Mouse (Mus musculus) heart, embryonic 13.5 days (tissue): ENCODE results near the gene Lrp5. TPM values are rescaled to one million over a fixed set of nuclear protein-coding genes. Genes with fewer than 3 reads are reported as not detected.
A peak's percentile ranks its signal among the peaks of the same experiment; 100 is the strongest.
"Not testable (repeated sequence)": the region's sequence is repeated elsewhere in the genome, so short reads cannot be mapped to it uniquely, and the experiment has no call there.

ENCODE experiments used
- ATAC-seq: fragments of 200-750 bp; cut with Nextera tagmentation; 2 replicates; pipeline ENCODE4 v1.8.0; 2017; ENCODE audit warnings: moderate TSS enrichment; ENCODE audit not compliant: insufficient number of reproducible peaks, low FRiP score, low TSS enrichment; ENCODE audit errors: extremely low read depth
- H3K27ac ChIP-seq: fragments of 300-500 bp; sonication (generic); replicated peaks from 2 replicates; pipeline ENCODE4 v1.5.1; 2015; ENCODE audit warnings: moderate library complexity, mild to moderate bottlenecking, inconsistent platforms
- H3K27me3 ChIP-seq: fragments of 300-500 bp; sonication (generic); replicated peaks from 2 replicates; pipeline ENCODE4 v1.6.1; 2015; ENCODE audit warnings: mild to moderate bottlenecking, inconsistent platforms
- H3K36me3 ChIP-seq: fragments of 300-500 bp; sonication (generic); 2 replicates; pipeline ENCODE4 v1.6.1; 2015; ENCODE audit warnings: mild to moderate bottlenecking, inconsistent platforms
- H3K4me1 ChIP-seq: fragments of 300-500 bp; sonication (generic); 2 replicates; pipeline ENCODE4 v1.6.1; 2015; ENCODE audit warnings: inconsistent platforms
- H3K4me2 ChIP-seq: fragments of 300-500 bp; sonication (generic); 2 replicates; pipeline ENCODE4 v1.6.1; 2015; ENCODE audit warnings: inconsistent platforms, mild to moderate bottlenecking, moderate library complexity
- H3K4me3 ChIP-seq: fragments of 300-500 bp; sonication (generic); 2 replicates; pipeline ENCODE4 v1.5.1; 2015; ENCODE audit warnings: moderate library complexity, mild to moderate bottlenecking, inconsistent platforms
- H3K9ac ChIP-seq: fragments of 300-500 bp; sonication (generic); 2 replicates; pipeline ENCODE4 v1.6.1; 2015; ENCODE audit warnings: inconsistent platforms, mild to moderate bottlenecking, moderate library complexity
- H3K9me3 ChIP-seq: fragments of 300-500 bp; sonication (generic); 2 replicates; pipeline ENCODE4 v1.6.1; 2016; ENCODE audit warnings: inconsistent platforms
- WGBS: fragments of 180-500 bp; shearing (Covaris S2); methylation state at CpG from one replicate; pipeline ENCODE4 v1.1.7; 2015; ENCODE audit warnings: mixed read lengths; 5-methylcytosine and 5-hydroxymethylcytosine counted together
- polyA plus RNA-seq: library from polyadenylated mRNA; unstranded; fragments of >200 nt; fragmentation: Nextera tagmentation; extraction: Ambion mirVana; gene quantifications from 2 replicates; pipeline ENCODE4 v1.2.1, GENCODE M21; 2015

Lrp5 gene
- polyA plus RNA-seq, 1 experiment from 2014 or later: 3.3 TPM

- Histone ChIP-seq H3K9me3 (no peaks in the 10 kb centered on the region), H3K27ac (no peak overlapping the region), H3K9ac (no peak overlapping the region), H3K4me3 (no peak overlapping the region), H3K4me2 (no peak overlapping the region), H3K27me3 (no peaks in the 10 kb centered on the region), H3K36me3 (peaks cover 69% of the 10 kb centered on the region), H3K4me1 (peaks cover 20% of the 10 kb centered on the region)
- ATAC-seq: no peak
- WGBS: 53% methylated on average over 8 of the region's 8 CpGs
Observed at GRCm38 (mm10) chr19:3611730-3612129, 74.6 kb downstream of the Lrp5 start.

GRCm38 (mm10) chr19:3610886-3611285 lies 75.5 kb downstream of the Lrp5 start:
- Histone ChIP-seq H3K4me3 (no peak overlapping the region), H3K9me3 (no peaks in the 10 kb centered on the region), H3K4me2 (no peak overlapping the region), H3K4me1 (peaks cover 20% of the 10 kb centered on the region), H3K36me3 (peaks cover 73% of the 10 kb centered on the region), H3K9ac (no peak overlapping the region), H3K27me3 (no peaks in the 10 kb centered on the region), H3K27ac (peak overlapping the region; percentile 48)
- 93% methylated on average over 2 of the region's 2 CpGs for WGBS
- no peak for ATAC-seq

GRCm38 (mm10) chr19:3609826-3610225 lies 76.5 kb downstream of the Lrp5 start:
- Histone ChIP-seq H3K27me3 (no peaks in the 10 kb centered on the region), H3K9ac (no peak overlapping the region), H3K4me3 (no peak overlapping the region), H3K4me2 (no peak overlapping the region), H3K27ac (no peak overlapping the region), H3K36me3 (peaks cover 73% of the 10 kb centered on the region), H3K9me3 (no peaks in the 10 kb centered on the region), H3K4me1 (peaks cover 20% of the 10 kb centered on the region)
- no peak for ATAC-seq
- 81% methylated on average over 10 of the region's 10 CpGs for whole genome bisulfite sequencing

GRCm38 (mm10) chr19:3594316-3594715 lies 92.0 kb downstream of the Lrp5 start:
- Histone ChIP-seq H3K4me2 (no peak overlapping the region), H3K36me3 (peaks cover 98% of the 10 kb centered on the region), H3K27ac (no peak overlapping the region), H3K4me1 (0 out of 2 replicates have a peak, but pooled peaks cover 4% of the 10 kb centered on the region), H3K27me3 (no peaks in the 10 kb centered on the region), H3K9ac (no peak overlapping the region), H3K9me3 (no peaks in the 10 kb centered on the region), H3K4me3 (no peak overlapping the region)
- 90% methylated on average over 5 of the region's 5 CpGs for WGBS
- ATAC-seq: no peak

GRCm38 (mm10) chr19:3593379-3594055 lies 92.8 kb downstream of the Lrp5 start:
- H3K9ac ChIP-seq: no peak overlapping the region
- H3K27ac ChIP-seq: no peak overlapping the region
- H3K4me1 ChIP-seq: 0 out of 2 replicates have a peak, but pooled peaks cover 4% of the 10 kb centered on the region
- H3K4me3 ChIP-seq: no peak overlapping the region
- no peak for ATAC-seq
- no peaks in the 10 kb centered on the region for H3K9me3 ChIP-seq
- 72% methylated on average over 7 of the region's 7 CpGs for WGBS
- no peak overlapping the region for H3K4me2 ChIP-seq
- peaks cover 98% of the 10 kb centered on the region for H3K36me3 ChIP-seq
- no peaks in the 10 kb centered on the region for H3K27me3 ChIP-seq

- H3K4me3 ChIP-seq: no peak overlapping the region
- H3K4me1 ChIP-seq: 0 out of 2 replicates have a peak, but pooled peaks cover 4% of the 10 kb centered on the region
- no peak overlapping the region for H3K27ac ChIP-seq
- no peak overlapping the region for H3K9ac ChIP-seq
- H3K27me3 ChIP-seq: no peaks in the 10 kb centered on the region
- H3K36me3 ChIP-seq: peaks cover 90% of the 10 kb centered on the region
- WGBS: 85% methylated on average over 4 of the region's 4 CpGs
- no peaks in the 10 kb centered on the region for H3K9me3 ChIP-seq
- no peak overlapping the region for H3K4me2 ChIP-seq
- ATAC-seq: no peak
Observed at GRCm38 (mm10) chr19:3589968-3590367, 96.4 kb downstream of the Lrp5 start.

GRCm38 (mm10) chr19:3589547-3589946 lies 96.8 kb downstream of the Lrp5 start:
- Histone ChIP-seq H3K9me3 (no peaks in the 10 kb centered on the region), H3K36me3 (peaks cover 88% of the 10 kb centered on the region), H3K9ac (no peak overlapping the region), H3K4me2 (no peak overlapping the region), H3K4me1 (0 out of 2 replicates have a peak, but pooled peaks cover 4% of the 10 kb centered on the region), H3K27me3 (no peaks in the 10 kb centered on the region), H3K4me3 (no peak overlapping the region), H3K27ac (no peak overlapping the region)
- no peak for ATAC-seq
- 41% methylated on average over 5 of the region's 5 CpGs for WGBS

- not testable (repeated sequence) for H3K4me3 ChIP-seq, H3K27ac ChIP-seq, ATAC-seq, H3K4me1 ChIP-seq, H3K4me2 ChIP-seq, H3K9ac ChIP-seq, H3K9me3 ChIP-seq, H3K27me3 ChIP-seq
- H3K36me3 ChIP-seq: peaks cover 89% of the 10 kb centered on the region
- 83% methylated on average over 5 of the region's 5 CpGs for WGBS
Observed at GRCm38 (mm10) chr19:3587729-3588128, 98.6 kb downstream of the Lrp5 start.

GRCm38 (mm10) chr19:3586540-3586939 lies 99.8 kb downstream of the Lrp5 start:
- ATAC-seq: no peak
- H3K36me3 ChIP-seq: peaks cover 79% of the 10 kb centered on the region
- WGBS: 25% methylated on average over 1 of the region's 1 CpGs
- H3K27me3 ChIP-seq: no peaks in the 10 kb centered on the region
- H3K9me3 ChIP-seq: no peaks in the 10 kb centered on the region
- H3K4me3 ChIP-seq: no peak overlapping the region
- no peak overlapping the region for H3K27ac ChIP-seq
- H3K4me1 ChIP-seq: 0 out of 2 replicates have a peak, but pooled peaks cover 4% of the 10 kb centered on the region
- H3K4me2 ChIP-seq: no peak overlapping the region
- no peak overlapping the region for H3K9ac ChIP-seq

- Histone ChIP-seq H3K9ac (no peak overlapping the region), H3K27me3 (no peaks in the 10 kb centered on the region), H3K4me2 (no peak overlapping the region), H3K4me3 (no peak overlapping the region), H3K27ac (no peak overlapping the region), H3K36me3 (peaks cover 74% of the 10 kb centered on the region), H3K9me3 (no peaks in the 10 kb centered on the region), H3K4me1 (0 out of 2 replicates have a peak, but pooled peaks cover 4% of the 10 kb centered on the region)
- ATAC-seq: no peak
- 91% methylated on average over 9 of the region's 9 CpGs for WGBS
Observed at GRCm38 (mm10) chr19:3586026-3586425, 100.3 kb downstream of the Lrp5 start.

GRCm38 (mm10) chr19:3581326-3581725 lies 105.0 kb downstream of the Lrp5 start:
- H3K9ac ChIP-seq: no peak overlapping the region
- WGBS: 18% methylated on average over 7 of the region's 7 CpGs
- ATAC-seq: no peak
- H3K4me3 ChIP-seq: no peak overlapping the region
- H3K9me3 ChIP-seq: no peaks in the 10 kb centered on the region
- no peak overlapping the region for H3K27ac ChIP-seq
- no peak overlapping the region for H3K4me2 ChIP-seq
- no peaks in the 10 kb centered on the region for H3K27me3 ChIP-seq
- peaks cover 33% of the 10 kb centered on the region for H3K36me3 ChIP-seq
- H3K4me1 ChIP-seq: peaks cover 20% of the 10 kb centered on the region

- no peaks in the 10 kb centered on the region for H3K9me3 ChIP-seq
- peaks cover 4% of the 10 kb centered on the region; the same call in 1 of the 2 replicates for H3K36me3 ChIP-seq
- peaks cover 37% of the 10 kb centered on the region for H3K4me1 ChIP-seq
- no peaks in the 10 kb centered on the region for H3K27me3 ChIP-seq
- peak overlapping the region; percentile 95 for H3K27ac ChIP-seq
- no peak for ATAC-seq
- no peak overlapping the region for H3K4me3 ChIP-seq
- peak overlapping the region; percentile 58 for H3K4me2 ChIP-seq
- H3K9ac ChIP-seq: no peak overlapping the region
Observed at GRCm38 (mm10) chr19:3577911-3578290, 108.5 kb downstream of the Lrp5 start.
